Mouse (Mus musculus) lung, postnatal 0 days (tissue): ENCODE data around the gene Kdm1b.

Experiments
- CTCF ChIP-seq: IDR thresholded peaks from 2 replicates; pipeline ENCODE4 v1.5.1; 2016; ENCODE audit warnings: antibody characterized with exemption, mild to moderate bottlenecking
- EP300 ChIP-seq: IDR thresholded peaks from 2 replicates; pipeline ENCODE4 v1.6.1; 2016; ENCODE audit warnings: antibody characterized with exemption, mild to moderate bottlenecking, control low read depth

GRCm38 (mm10) chr13:47013740-47014139, 29.6 kb upstream of the Kdm1b start:
- no peak for TF ChIP-seq EP300
- TF ChIP-seq CTCF = no peak
